Mouse (Mus musculus) kidney, adult 8-10 months (tissue): Measurements from ENCODE around the gene Clns1a.

Source experiments
- DNase-seq, 2 experiments: peaks; one replicate each; pipeline ENCODE4 v3.0.0; 2022

The Clns1a gene

GRCm38 (mm10) chr7:97696506-97697254, at the start of gene Clns1a:
Gene Clns1a (plus strand): TSS chr7:97696634.
- peak; percentile 89 to 93 for DNase-seq

- DNase-seq, result no peak
These were observed 48.8 kb upstream of the Clns1a start for GRCm38 (mm10) chr7:97647656-97648055.

DNA sequence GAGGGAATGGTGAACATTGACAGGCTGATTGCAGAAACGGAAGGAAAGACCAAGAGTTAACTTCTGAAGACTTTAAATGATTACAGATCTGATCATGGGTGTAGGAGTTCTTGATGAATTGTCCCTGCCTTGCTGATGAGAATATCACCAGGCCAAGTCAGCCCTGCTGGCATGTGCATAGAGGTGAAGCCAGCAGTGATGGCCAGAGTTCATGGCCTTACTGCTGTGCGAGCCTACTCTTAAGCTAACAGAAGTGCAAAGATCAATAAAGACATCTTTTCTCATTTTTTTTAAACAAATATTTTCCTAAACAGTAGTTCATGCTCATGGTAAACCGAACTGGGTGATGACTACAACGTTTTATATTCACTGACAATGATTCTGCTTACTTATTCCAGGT, 45.7 kb upstream of the Clns1a start:
- no peak for DNase-seq

- DNase-seq, result no peak
These were observed 40.3 kb upstream of the Clns1a start for GRCm38 (mm10) chr7:97656144-97656543.

GRCm38 (mm10) chr7:97661634-97662033, 34.8 kb upstream of the Clns1a start:
- no peak for DNase-seq

GRCm38 (mm10) chr7:97679239-97679638, 17.2 kb upstream of the Clns1a start:
- DNase-seq, result no peak

GRCm38 (mm10) chr7:97687831-97688230, 8.6 kb upstream of the Clns1a start:
- no peak for DNase-seq

- no peak for DNase-seq
These were observed 993 bp upstream of the Clns1a start for GRCm38 (mm10) chr7:97695441-97695840.

DNA sequence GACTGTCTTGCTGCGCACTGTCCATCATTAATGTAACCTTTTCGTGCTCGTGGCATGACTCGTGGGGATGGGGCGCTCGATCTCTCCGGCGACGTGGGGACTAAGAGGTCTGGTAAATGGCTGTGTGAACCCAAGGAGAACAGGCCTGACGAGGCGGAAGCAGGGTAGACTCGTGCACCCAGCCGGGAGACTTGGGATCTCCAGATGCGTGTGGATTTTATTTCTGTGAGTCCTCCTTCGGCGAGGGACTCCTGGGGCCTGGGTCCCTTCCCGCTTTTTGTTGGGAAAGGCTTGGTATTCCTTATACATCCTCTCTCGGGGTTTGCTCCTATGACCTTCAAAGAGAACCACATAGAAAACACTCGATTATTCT, 315 bp upstream of the Clns1a start:
- DNase-seq, result no peak

- no peak for DNase-seq
These were observed 3.7 kb downstream of the Clns1a start for GRCm38 (mm10) chr7:97700173-97700572.

DNA sequence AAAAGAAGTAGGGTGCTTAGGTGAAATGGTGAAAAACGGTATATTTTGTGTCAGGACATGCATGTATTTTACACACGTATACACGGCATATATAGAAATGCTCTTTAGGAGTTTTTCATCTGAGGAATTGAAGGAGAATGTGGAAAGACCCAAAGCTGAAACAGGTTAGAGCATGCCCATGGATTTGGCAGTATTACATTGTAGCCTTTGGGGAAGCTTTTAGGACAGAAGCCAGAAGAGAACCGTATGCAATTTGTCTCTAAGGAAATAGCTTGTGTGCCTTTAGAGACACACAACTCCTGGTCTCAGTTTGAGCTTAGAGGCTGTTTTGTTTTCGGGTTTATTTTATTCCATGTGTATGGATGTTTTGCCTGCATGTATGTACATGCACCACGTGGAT, 4.7 kb downstream of the Clns1a start:
- no peak for DNase-seq

DNA sequence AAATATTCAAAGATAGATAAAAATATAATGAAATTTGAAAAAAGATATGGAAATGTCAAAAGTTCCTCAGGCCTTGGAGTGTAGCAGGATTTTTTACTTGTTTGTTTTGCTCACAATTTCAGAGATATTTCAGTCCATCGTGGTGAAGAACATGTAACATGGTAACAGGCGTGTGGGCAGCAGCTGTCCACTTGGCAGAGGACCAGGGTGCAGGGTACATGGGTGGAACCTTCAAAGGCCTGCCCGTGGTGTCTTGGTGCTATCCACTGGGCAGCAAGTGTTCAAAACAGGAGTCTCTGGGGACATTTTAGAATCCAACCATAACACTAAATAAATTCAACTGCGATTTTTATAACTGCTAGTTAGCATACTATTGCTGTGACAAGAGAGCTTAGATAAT, 10.7 kb downstream of the Clns1a start:
- DNase-seq, result peak in 1 of 2 experiments; percentile 46

- no peak for DNase-seq
These were observed 11.4 kb downstream of the Clns1a start for GRCm38 (mm10) chr7:97707809-97708208.

GRCm38 (mm10) chr7:97709204-97709603, 12.8 kb downstream of the Clns1a start:
- no peak for DNase-seq

GRCm38 (mm10) chr7:97714651-97715050, 18.2 kb downstream of the Clns1a start:
- DNase-seq, result no peak

DNA sequence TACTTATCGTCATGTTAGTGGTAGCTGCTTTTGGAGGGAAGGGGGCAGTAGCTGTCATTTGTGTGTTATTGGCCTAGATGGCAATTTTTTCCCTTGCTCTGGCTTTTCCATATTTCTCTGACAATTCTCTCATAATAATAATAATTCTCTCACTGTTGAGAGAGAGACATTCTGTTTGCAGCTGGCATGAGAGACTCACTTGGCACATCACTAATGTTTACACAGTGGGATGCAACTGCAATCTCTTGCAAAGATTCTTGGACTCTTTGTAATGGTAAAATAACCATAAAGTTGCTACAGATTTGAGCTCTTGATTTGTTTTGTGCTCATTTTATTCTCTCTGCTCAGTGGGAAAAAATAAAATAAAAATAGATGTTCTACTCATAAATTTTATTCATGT, 20.9 kb downstream of the Clns1a start:
- DNase-seq, result no peak

DNA sequence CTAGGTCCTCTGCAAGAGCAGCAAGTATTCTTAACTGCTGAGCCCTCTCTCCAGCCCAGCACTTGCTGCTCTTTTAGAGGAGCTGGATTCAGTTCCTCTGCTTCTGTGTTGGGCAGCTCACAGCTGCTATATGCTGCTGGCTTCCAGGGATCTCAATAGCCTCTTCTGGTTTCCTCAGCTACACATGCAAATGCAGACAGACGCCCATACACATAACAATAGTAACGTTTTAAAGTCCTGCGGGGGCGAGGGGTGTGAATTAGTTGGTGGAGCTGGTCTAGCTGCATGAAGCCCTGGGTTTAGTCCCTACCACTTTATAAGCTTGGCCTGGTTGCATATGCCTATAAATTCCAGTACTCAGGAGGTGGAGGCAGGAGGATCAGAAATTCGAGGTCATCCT, 22.6 kb downstream of the Clns1a start:
- no peak for DNase-seq

DNA sequence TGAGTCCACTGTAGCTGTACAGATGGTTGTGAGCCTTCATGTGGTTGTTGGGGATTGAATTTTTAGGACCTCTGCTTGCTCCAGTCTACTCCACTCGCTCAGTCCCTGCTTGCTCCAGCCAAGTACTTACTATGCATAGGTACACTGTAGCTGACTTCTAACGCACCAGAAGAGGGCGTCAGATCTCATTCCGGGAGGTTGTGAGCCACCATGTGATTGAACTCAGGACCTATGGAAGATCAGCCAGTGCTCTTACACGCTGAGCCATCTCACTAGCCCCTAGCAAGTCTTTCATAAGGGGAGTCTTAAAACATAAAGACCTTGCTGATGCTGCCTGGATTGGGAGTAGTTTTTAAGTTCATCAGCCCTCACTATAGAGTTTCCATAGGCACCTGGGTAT, 23.7 kb downstream of the Clns1a start:
- DNase-seq, result no peak

DNA sequence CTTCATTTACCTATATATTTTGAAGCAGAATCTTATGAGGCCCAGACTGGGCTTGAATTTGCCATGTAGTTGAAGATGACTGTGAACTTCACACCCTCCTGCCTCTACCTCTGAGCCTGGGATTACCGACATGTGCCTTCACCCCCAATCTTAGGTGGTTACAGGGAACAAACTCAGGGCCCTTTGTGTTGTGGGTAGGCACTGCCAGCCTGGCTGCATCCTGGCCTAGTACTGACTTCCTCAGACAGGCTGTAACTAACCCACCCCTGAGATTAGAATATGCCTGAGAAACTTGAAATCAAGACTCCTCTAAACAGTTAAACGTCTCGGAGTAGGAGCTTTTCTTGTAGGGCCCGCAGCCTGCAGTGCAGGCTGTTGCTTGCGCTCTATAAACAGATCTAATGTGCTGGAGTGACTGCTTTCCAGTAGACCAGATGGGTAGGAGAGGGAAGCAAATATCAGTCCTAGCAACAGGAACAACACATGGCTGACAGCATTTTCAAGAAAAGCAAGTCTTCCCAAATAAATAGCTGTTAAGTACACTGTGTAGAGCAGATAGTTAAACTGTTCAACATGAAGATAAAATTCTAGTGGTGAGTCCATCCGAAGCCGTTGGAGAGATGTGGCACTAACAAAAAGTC, 26.0 kb downstream of the Clns1a start:
- DNase-seq, result no peak

- no peak for DNase-seq
These were observed 27.5 kb downstream of the Clns1a start for GRCm38 (mm10) chr7:97723646-97724538.

GRCm38 (mm10) chr7:97725401-97725800, 29.0 kb downstream of the Clns1a start:
- no peak for DNase-seq

- DNase-seq, result no peak
These were observed 29.6 kb downstream of the Clns1a start for GRCm38 (mm10) chr7:97726080-97726479.

DNA sequence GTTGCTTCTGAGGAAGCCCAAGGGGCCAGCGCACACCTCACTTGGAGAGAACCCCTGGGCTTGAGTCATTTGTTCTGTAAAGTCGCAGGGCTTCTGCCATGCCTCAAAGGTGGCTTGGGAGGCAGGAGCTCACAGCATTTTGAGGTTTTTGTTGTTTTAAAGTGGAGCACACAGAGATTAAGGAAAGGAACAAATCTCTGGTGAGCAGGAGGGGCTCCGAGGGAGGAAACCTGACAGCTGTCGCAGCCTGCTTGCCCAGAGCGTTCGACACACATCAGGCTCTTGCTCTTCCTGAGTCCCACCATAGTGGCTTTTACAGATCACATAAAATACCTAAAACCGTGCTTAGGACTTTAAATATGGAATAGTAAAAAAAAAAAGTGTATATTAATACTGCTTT, 30.3 kb downstream of the Clns1a start:
- DNase-seq, result no peak
